Mouse (Mus musculus): ENCODE measurements at regions not wholly inside any gene's neighbourhood (a gene's known extent, or its start where the extent isn't known, plus 50 kb on each side); places are given as distances from the start of the nearest gene placed in this dataset.
"Not testable (repeated sequence)": the region's sequence is repeated elsewhere in the genome, so short reads cannot be mapped to it uniquely, and the experiment has no call there.

DNA sequence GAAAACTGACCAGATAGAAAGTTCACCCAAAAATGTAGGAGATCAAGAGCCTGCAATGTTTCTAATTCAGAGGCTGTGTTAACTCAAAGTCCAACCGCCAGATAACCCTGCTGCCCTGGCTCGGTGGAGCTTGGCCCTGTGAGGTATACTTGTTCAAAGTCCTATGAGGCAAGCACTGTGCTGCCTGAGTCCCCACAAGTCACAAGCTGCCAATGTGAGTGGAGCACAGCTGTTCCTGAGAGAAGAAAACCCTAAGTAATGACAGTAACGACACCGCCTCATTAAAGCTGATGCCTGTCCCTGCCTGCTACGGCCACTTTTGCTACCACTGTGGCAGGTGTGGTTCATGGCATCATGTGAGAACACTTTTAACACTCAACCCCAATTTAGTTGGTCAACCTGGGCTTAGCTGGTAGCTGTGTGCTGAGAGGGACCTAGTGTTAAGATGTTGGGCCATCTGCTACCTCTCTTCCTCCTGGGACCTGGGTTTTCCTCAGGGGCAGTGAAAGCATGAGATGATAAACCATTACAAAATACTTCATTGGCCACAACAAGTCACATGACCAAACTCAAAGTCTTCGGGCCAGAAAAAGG, 178.2 kb upstream of the Afdn start:
- DNase-seq (ENCODE audit: extremely low read depth, low read depth, low spot score): no peak

GRCm38 (mm10) chr17:13583475-13584233, 176.7 kb upstream of the Afdn start:
- no peak for DNase-seq (ENCODE audit: extremely low read depth, low read depth, low spot score)

DNA sequence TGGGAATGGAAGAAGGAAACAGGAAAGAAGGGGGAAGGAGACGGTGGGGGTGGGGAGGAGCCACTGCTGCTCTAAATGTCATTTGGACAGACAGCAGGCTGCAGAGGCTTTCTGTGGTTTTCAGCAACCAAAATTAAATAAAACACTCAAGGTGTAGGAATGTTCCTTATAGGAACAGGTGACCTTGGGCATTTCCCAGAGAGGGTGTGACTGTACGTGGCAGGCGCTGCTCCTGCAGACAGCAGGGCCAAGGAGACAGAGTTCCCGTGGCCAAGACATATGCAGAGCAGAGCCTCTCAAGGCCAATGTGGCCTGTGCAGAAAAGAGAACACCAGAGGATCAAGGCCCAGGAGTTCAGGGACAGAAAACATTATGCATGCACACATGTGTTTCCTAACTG, 175.9 kb upstream of the Afdn start:
- no peak for DNase-seq (ENCODE audit: extremely low read depth, low read depth, low spot score)

GRCm38 (mm10) chr17:13590240-13590837, 170.0 kb upstream of the Afdn start:
- DNase-seq (ENCODE audit: extremely low read depth, low read depth, low spot score): not testable (repeated sequence)
